Mouse (Mus musculus) gastrocnemius, adult 2 months (tissue): ENCODE data around the gene Jmjd1c. TPM values are rescaled to one million over a fixed set of nuclear protein-coding genes. Genes with fewer than 3 reads are reported as not detected.

ENCODE experiments used
- DNase-seq: peaks from one replicate; pipeline ENCODE4 v3.0.0; 2022
- H3K27ac ChIP-seq: fragments of 200-600 bp; 2 replicates; pipeline ENCODE4 v1.8.1; 2022; ENCODE audit warnings: mild to moderate bottlenecking
- H3K4me3 ChIP-seq: fragments of 200-600 bp; 2 replicates; pipeline ENCODE4 v1.8.1; 2022; ENCODE audit warnings: mild to moderate bottlenecking, moderate library complexity
- CTCF ChIP-seq: fragments of 200-600 bp; IDR thresholded peaks from 2 replicates; pipeline ENCODE4 v1.8.1; 2022; ENCODE audit warnings: antibody characterized with exemption, mild to moderate bottlenecking, moderate library complexity
- intact Hi-C: fragments of 180-260 bp; cut with DNase I; formaldehyde crosslinking; loops from one replicate; pipeline ENCODE4 v1.15.1; 2025
- total RNA-seq, 2 experiments: library from RNA; stranded (reverse); gene quantifications; 2 replicates each; pipeline ENCODE4 v1.2.3; 2021

Jmjd1c gene
- total RNA-seq, 2 experiments from 2014 or later, result 23.7 to 26.6 TPM

DNA sequence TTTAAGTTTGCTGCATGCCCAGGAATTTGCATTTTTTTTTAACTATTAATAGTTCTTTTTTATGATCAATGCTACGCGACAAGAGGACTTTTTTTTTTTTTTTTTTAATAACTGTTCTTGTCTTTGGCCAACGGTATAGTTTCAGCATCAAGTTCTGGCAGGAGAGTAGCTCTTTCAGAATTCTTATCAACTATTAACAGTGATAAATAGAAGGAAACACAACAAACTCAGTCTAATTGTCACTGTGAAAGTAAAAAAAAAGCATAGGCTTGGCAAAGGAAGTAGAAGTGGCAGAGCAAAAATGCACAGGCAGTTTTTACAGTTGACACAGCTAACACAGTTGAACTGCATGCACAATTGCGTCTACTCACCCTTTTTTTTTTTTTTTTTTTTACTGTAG lies 81.5 kb downstream of the Jmjd1c start:
- Histone ChIP-seq H3K4me3 (no peak overlapping the region), H3K27ac (no peak overlapping the region)
- no peak for TF ChIP-seq CTCF
- DNase-seq, result no peak
- intact Hi-C loops, result no loop called here

DNA sequence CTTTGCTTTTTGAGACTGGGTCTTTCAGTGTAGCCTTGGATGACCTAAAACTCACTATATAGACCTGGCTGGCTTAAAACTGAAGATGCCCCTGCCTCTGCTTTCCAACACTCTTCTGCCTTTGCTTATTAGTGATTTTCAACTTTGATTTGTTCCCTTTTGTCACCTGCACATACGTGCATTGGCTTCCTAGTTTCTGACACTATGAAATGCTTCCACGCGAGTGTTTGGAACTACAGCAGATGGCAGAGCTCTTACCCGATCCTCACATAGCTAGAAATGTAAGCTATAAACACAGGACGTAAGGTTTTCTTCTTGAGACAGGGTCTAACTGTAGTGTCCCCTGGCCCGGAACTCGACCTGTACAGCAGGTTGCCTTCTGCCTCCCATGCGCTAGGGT lies 84.1 kb downstream of the Jmjd1c start:
- intact Hi-C loops, result no loop called here
- Histone ChIP-seq H3K4me3 (no peak overlapping the region), H3K27ac (no peak overlapping the region)
- no peak for DNase-seq
- no peak for TF ChIP-seq CTCF

DNA sequence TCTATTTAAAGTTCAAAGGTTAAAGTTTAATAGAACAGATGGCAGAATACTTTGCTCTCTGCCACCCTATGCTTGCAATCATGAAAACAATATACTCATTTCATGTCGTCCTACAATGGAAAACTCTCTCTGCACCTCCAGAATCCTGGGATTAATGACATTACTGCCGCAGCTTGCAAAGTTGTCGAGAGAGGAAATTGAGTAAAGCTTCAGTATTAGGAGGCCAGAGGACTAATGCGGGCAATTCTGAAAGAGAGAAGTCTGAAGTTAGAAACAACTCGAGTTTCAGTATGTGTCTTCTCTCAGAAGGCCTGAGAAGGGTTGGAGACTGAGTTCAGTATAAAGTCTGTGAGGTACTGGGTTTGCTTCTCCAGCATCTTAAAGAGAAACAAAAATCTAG lies 84.9 kb downstream of the Jmjd1c start:
- TF ChIP-seq CTCF, result no peak
- intact Hi-C loops, result no loop called here
- Histone ChIP-seq H3K4me3 (no peak overlapping the region), H3K27ac (peak overlapping the region; percentile 32; the same call in 1 of the 2 replicates)
- no peak for DNase-seq

DNA sequence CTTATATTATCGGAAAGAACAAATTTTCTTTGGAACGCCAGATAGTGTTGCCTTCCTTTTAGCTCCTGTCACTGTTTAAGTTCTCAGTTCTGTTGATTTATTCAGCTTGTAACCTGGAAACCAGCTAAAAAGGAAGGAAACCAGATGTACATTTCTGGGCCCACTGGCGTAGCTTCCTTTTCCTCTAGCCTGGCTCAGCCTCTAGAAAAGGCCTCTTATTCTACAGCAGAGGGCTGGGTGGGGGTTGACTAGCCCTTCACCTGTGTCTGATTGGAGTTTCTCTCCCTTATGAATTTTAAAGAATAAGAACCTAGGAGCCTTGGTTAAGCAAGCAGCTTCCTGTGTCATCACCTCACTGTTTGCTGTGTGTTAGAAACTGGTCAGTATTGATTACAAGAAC lies 86.7 kb downstream of the Jmjd1c start:
- DNase-seq, result no peak
- intact Hi-C loops, result no loop called here
- no peak for TF ChIP-seq CTCF
- H3K27ac ChIP-seq, result no peak overlapping the region
- no peak overlapping the region for H3K4me3 ChIP-seq

DNA sequence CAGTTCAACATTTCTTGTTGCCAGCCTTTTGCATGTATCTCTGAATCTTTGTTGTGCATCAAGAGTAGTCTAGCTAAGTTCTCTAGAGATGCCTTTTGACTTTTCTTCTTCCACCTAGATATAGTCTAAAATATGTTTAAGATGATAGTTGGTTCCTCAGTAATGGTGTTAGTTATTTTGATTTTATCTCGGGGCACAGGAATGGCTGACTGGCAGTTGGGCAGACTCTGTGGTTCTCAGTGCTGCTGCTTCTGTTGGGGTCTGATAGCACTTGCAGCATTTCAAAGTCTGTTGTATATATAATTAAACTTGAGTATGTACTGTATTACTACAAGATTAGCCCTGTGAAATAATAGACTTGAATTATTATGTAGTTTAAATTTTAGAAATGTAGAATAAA lies 87.2 kb downstream of the Jmjd1c start:
- no peak overlapping the region for H3K27ac ChIP-seq
- DNase-seq, result no peak
- intact Hi-C loops, result no loop called here

DNA sequence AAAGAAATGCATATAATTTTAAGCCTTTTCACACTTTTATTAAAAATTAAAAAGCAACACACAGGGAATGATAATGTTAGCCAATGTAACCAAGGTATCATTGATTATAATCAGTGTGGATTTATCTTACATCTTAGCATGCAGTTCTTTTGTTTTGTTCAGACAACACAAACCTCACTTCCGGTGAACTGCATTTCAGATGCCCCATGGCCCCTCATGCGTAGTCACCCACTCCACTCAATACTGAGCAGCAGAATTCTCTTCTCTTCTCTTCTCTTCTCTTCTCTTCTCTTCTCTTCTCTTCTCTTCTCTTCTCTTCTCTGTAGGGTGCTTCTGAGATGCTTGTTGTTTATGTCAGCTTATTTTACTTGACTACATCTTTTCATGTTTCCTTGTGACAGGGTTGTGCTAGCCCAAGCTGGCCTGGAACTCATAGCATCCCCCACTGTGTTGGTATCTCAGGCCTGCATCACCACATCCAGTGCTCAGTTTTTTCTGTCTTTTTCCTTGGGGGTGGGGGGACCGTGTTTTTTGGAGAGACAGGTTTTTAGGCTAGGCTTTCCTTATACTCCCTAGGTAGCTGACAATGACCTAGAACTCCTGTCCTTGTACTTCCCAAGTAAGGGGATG lies 88.6 kb downstream of the Jmjd1c start:
- TF ChIP-seq CTCF, result no peak
- intact Hi-C loops, result loop anchor here (5.0 kb wide), 2 partner anchors 57 to 132 kb away; no protein-coding TSS in a partner anchor

More for the DNA sequence above, 87.2 kb downstream of the Jmjd1c start:
- TF ChIP-seq CTCF, result no peak
- H3K4me3 ChIP-seq, result no peak overlapping the region

DNA sequence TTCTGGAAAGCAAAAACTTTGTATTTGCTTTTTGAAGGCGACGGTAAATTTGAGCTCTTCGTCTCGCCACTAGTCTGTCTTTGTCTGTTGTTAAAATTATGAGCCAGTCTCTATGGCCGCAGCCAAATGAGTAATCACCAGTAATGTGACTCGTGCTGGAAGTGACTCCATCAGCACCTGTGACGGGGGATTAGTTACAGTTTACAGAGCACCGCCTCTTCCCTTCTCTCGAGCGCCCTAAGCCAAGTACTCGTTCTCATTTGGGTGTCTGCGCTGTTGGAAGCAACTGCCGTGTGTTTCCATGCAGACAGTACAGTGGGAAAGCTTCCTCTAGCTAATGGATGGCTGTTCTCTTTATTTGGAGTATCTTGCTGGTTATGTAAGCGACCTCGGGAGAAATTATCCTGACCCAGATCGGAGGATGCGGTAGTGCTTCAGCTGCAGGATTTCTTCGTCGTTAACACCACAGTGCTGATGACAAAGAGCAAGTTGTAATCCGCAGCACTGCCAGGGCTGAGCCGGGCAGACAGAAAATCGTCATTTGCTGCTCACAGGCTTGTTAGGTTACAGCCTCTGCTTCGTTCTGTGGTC lies 89.7 kb downstream of the Jmjd1c start:
- peak; percentile 85 for DNase-seq
- TF ChIP-seq CTCF, result peak; percentile 52
- peak overlapping the region; percentile 75 for H3K4me3 ChIP-seq
- intact Hi-C loops, result loop anchor here (5.0 kb wide), 2 partner anchors 58 to 133 kb away; no protein-coding TSS in a partner anchor
- H3K27ac ChIP-seq, result peak overlapping the region; percentile 93

More for the DNA sequence above, 88.6 kb downstream of the Jmjd1c start:
- H3K27ac ChIP-seq, result peak overlapping the region; percentile 93
- no peak for DNase-seq
- H3K4me3 ChIP-seq, result no peak overlapping the region

DNA sequence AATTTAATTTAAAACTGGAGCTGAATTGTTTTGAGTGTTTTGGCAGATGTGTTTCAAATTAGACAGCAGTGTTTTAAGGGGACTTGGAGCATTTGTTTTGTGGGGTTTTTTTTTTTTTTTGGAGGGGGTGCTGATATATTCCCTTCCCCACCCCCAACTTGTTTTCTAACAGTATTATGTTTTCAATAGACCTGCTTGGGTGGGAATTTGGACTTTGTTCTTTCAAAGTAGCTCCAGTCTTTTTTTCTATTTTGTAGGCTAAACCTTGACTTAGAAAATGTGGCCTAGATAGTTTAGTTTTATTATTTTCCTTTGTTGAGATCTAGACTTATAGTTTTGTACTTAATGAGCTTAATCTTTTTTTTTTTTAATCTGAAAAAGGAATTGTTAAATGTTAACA lies 90.6 kb downstream of the Jmjd1c start:
- peak overlapping the region; percentile 75 for H3K4me3 ChIP-seq
- no peak for DNase-seq
- intact Hi-C loops, result loop anchor here (5.0 kb wide), 2 partner anchors 59 to 134 kb away; no protein-coding TSS in a partner anchor
- peak overlapping the region; percentile 93 for H3K27ac ChIP-seq
- TF ChIP-seq CTCF, result no peak

DNA sequence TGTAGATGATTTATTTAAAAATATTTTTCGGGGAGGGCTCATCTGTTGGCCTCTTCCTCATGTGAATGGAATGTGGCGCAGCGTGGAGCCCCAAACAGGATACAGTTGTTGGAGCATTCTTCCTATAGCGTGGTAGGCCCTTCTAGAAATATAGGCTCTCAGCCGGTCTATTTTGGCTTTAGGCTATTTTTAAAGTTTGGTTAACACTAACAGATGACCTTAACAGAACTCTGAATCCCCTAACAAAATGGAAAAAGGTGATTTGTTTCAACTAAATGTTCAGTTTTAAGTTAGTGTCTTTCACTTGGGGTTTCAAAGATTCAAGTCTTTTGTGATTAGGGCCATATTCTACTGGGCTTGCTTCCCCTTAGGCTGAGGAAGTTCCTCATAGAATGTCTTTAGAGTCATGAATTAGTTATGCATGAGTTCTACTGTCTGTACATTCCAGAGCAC lies 91.1 kb downstream of the Jmjd1c start:
- peak overlapping the region; percentile 93 for H3K27ac ChIP-seq
- DNase-seq, result no peak
- no peak for TF ChIP-seq CTCF
- intact Hi-C loops, result loop anchor here (5.0 kb wide), 2 partner anchors 60 to 135 kb away; no protein-coding TSS in a partner anchor
- H3K4me3 ChIP-seq, result peak overlapping the region; percentile 75

DNA sequence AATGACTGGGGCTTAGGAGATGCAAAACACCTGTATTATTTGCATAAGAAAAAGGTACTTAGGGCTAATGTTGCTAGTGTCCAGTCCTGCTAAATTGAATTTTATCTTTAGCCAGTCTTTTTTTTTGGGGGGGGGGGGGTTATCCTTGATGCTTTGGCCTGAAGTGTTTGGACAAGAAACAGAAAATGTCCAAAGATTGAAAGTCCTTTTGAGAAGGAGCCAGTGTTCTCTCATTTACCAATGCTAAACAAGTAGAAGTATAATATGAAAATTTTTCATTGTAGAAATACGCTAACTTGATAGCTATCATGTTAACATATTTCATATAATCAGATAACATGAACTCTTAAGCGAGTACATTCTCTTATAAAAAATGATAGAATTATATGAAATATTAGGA lies 92.0 kb downstream of the Jmjd1c start:
- DNase-seq, result no peak
- Histone ChIP-seq H3K27ac (peak overlapping the region; percentile 93), H3K4me3 (peak overlapping the region; percentile 75)
- TF ChIP-seq CTCF, result no peak
- intact Hi-C loops, result loop anchor here (5.0 kb wide), 2 partner anchors 61 to 136 kb away; no protein-coding TSS in a partner anchor

DNA sequence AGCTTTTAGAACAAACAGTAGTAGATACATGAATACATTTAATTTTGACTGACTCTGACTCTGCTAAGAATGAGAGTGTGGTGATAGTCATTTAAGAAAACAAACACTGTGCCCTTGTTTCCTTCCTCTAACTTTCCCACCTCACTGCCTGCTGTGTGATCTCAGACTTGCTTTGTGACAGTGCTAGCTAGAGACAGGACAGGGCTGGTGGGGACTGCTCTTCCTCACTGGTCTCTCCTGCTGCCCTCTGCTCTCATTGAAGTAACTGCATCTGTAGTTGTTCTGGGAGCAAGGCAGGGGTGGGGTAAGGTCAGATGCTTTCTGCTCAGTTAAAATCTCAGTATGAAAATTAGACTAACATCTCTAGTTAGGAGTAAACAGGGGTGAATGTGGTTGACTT lies 93.1 kb downstream of the Jmjd1c start:
- no peak for DNase-seq
- Histone ChIP-seq H3K27ac (peak overlapping the region; percentile 53; the same call in 1 of the 2 replicates), H3K4me3 (no peak overlapping the region; the same call in 1 of the 2 replicates)
- intact Hi-C loops, result loop anchor here (5.0 kb wide), 2 partner anchors 62 to 137 kb away; no protein-coding TSS in a partner anchor
- TF ChIP-seq CTCF, result no peak

DNA sequence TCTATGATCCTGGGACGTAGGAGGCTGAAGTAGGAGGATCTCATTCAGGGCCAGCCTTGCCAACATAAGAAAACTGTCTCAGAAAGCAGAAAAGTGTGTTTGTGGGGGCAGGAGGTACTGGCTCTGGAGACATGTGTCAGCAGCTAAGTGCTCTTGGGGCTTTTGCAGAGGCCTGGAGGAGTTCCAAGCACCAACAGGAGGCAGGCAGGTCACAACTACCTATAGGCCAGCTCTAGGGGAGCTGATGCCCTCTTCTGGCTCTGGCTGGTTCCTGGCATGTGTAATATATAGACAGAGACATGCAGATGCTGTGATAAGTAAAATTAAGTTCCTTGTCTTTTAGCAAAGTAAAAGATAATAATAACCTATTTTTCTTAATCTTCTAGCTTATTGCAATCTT lies 94.3 kb downstream of the Jmjd1c start:
- no peak overlapping the region for H3K4me3 ChIP-seq
- peak; percentile 44 for TF ChIP-seq CTCF
- peak; percentile 32 for DNase-seq
- intact Hi-C loops, result no loop called here
- H3K27ac ChIP-seq, result no peak overlapping the region

DNA sequence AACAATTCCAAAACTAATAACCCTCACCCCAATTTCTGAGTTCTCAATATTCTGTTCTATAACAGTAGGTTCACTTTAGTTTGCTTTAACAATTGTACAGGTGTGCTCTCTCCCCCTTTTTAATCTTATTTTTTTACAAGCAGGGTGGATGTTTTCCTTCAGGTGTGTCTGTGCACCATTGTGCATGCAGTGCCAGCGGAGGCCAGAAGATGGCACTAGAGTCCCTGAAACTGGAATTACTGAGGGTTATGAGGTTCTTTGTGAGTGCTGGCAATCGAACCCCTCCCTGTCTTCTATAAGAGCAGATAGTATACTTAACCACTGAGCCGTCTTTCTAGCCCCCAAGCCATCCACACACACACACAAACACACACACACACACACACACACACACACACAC lies 96.4 kb downstream of the Jmjd1c start:
- no peak overlapping the region for H3K4me3 ChIP-seq
- intact Hi-C loops, result no loop called here
- TF ChIP-seq CTCF, result peak; percentile 59
- no peak for DNase-seq
- H3K27ac ChIP-seq, result no peak overlapping the region
